Mouse (Mus musculus) stomach, adult 2 months (tissue): ENCODE measurements around the gene Afg1l. TPM values are rescaled to one million over a fixed set of nuclear protein-coding genes. Genes with fewer than 3 reads are reported as not detected.

ENCODE experiments used
- polyA plus RNA-seq: library from polyadenylated mRNA; depleted of rRNA; stranded (reverse); fragments of >200 nt; gene quantifications from 2 replicates; pipeline ENCODE4 v1.2.3, GENCODE M21; 2012; rRNA removed

Afg1l gene
- 2.8 TPM in 2 replicates for polyA plus RNA-seq

DNA sequence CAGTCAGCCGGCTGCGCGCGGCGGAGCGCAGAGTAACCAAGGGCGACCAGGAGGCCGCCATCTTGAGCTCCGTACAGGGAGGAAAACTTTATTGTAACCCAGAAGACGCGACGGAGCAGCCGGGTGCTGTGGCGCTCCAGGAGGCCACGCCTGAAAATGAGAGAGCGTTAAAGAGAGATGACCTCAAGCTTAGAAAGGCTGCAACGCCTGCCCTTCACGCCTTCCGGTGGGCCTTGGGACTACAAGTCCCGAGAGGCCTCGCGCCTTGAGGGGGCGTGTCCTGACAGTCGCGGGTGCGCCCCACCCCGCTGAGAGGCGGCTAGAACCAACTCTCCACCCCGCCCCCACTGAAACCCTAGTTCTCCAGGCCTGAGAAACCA lies at the start of gene Afg1l:
Afg1l (minus strand) TSS at position 225 of the 380 bp plus-strand sequence.

DNA sequence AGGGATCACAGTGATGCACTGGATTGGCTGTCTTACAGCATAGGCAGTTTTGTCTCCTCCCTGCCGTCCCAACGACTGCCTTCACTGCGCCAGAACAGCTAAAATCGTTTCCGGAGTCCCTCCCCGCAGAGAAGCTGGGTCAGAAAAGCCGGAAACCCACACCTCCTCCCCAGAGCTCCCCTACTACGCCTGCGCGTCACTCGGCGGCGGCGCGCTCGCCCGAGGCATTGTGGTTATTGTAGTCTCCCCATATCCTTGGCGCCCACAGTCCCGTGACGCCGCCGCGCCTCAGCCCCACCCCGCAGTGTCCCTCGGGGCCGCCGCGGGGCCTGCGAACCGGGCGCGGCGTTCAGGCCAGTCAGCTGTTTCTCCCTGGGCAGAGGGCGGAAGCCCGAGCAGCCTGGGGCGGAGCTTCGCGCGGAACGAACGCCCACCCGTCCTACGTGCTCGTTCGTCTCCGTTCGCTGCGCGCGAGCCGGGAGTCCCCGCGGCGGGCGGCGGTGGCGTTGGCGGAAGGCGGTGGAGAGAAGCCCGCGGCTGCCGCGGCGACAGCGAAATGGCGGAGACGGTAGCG lies 23.5 kb upstream of the Afg1l start, which contains the start of gene Snx3:
Snx3 (plus strand) TSS at position 256 of the 574 bp plus-strand sequence.

DNA sequence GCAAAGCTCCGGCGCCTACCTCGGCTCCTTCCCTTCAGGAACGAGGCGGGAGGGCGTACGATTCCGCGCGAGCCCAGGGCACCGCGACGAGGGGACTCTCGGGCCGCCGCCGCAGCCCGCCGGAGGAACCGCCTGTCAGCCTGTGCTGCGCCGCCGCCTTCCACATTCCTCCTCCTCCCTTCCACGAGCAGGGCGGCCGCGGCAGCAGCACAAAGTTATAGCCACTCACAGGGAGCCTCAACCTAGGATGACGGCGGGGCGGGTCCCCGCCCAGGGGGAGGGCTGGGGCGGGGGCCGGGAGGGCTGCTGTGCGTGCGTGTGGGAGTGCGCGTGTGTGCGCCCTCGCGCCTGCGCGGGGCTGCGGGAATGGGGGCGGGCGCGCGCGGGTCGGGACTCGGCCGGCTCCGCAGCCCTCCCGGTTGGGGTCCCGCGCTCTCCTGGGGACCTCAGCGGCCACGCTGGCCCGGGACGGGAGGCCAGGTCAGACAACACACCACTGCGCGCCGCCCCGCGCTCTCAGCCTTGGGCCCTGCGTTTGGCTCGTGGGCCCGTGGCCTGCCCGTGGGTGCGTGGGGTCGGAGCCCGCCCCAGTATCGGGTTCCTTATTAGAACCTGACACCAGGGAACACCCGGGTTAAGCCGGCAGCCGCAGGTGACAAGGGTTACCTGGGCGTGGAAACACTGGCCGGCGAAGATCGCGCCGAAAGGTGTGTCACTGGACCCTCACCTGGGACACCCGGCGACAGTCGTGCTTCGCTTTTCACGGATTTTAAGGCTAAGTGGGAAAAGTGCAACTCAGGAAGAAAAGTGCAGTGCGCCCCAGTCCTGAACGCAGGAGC lies 201.6 kb downstream of the Afg1l start, which contains the start of gene Foxo3:
Foxo3 (minus strand) TSS at position 249 of the 839 bp plus-strand sequence.

Other genes starting within 250 kb of the Afg1l start
- 15.1 and 17.4 TPM in 2 replicates for gene Foxo3, start 201.8 kb downstream of the Afg1l start, polyA plus RNA-seq
- gene Snx3, start 23.5 kb upstream of the Afg1l start, polyA plus RNA-seq = 92.1 and 93.3 TPM in 2 replicates
- gene Nr2e1, start 105.1 kb upstream of the Afg1l start, polyA plus RNA-seq = not detected in 2 replicates
- 5.7 and 8.1 TPM in 2 replicates for gene Ostm1, start 105.3 kb upstream of the Afg1l start, polyA plus RNA-seq